Mouse (Mus musculus) intestine, embryonic 14.5 days (tissue): Measurements from ENCODE around the gene Kat6b. TPM values are rescaled to one million over a fixed set of nuclear protein-coding genes. Genes with fewer than 3 reads are reported as not detected.

Experiments used
- ATAC-seq: fragments of 200-750 bp; cut with Nextera tagmentation; replicated peaks from 2 replicates; pipeline ENCODE4 v1.8.0; 2017; ENCODE audit warnings: low read depth, moderate number of reproducible peaks, moderate TSS enrichment, moderate library complexity; ENCODE audit not compliant: low FRiP score, low TSS enrichment
- DNase-seq: peaks from one replicate; pipeline ENCODE4 v3.0.0-alpha.2; 2018; ENCODE audit warnings: low spot score
- H3K27ac ChIP-seq: fragments of 300-500 bp; sonication (generic); 2 replicates; pipeline ENCODE4 v1.5.1; 2014; ENCODE audit warnings: low read depth, mild to moderate bottlenecking, control low read depth
- H3K27me3 ChIP-seq: fragments of 300-500 bp; sonication (generic); replicated peaks from 2 replicates; pipeline ENCODE4 v1.6.1; 2014; ENCODE audit warnings: low read length, control low read depth; ENCODE audit not compliant: control insufficient read depth, insufficient read depth
- H3K36me3 ChIP-seq: fragments of 300-500 bp; sonication (generic); 2 replicates; pipeline ENCODE4 v1.6.1; 2014; ENCODE audit warnings: low read length, control low read depth; ENCODE audit not compliant: control insufficient read depth, insufficient read depth
- H3K4me1 ChIP-seq: fragments of 300-500 bp; sonication (generic); replicated peaks from 2 replicates; pipeline ENCODE4 v1.6.1; 2014; ENCODE audit warnings: low read length, control low read depth, mixed read lengths; ENCODE audit not compliant: control insufficient read depth, insufficient read depth
- H3K4me2 ChIP-seq: fragments of 300-500 bp; sonication (generic); 2 replicates; pipeline ENCODE4 v1.6.1; 2014; ENCODE audit warnings: low read length
- H3K4me3 ChIP-seq: fragments of 300-500 bp; sonication (generic); 2 replicates; pipeline ENCODE4 v1.5.1; 2014; ENCODE audit warnings: low read depth, low read length, control low read depth, mixed read lengths
- H3K9ac ChIP-seq: fragments of 300-500 bp; sonication (generic); 2 replicates; pipeline ENCODE4 v1.6.1; 2014; ENCODE audit warnings: mild to moderate bottlenecking, low read length
- H3K9me3 ChIP-seq: fragments of 300-500 bp; sonication (generic); 2 replicates; pipeline ENCODE4 v1.6.1; 2016; ENCODE audit warnings: low read length, control low read depth; ENCODE audit not compliant: control insufficient read depth
- WGBS: fragments of 180-500 bp; shearing (Covaris S2); extraction: QIAGEN DNeasy Blood & Tissue Kit; methylation state at CpG from one replicate; pipeline ENCODE4 v1.1.7; 2014; 5-methylcytosine and 5-hydroxymethylcytosine counted together
- polyA plus RNA-seq: library from polyadenylated mRNA; unstranded; fragments of >200 nt; fragmentation: Nextera tagmentation; extraction: Ambion mirVana; gene quantifications from 2 replicates; pipeline ENCODE4 v1.2.1, GENCODE M21; 2014

Kat6b gene
- polyA plus RNA-seq, 1 experiment from 2014 or later = 19.6 TPM

DNA sequence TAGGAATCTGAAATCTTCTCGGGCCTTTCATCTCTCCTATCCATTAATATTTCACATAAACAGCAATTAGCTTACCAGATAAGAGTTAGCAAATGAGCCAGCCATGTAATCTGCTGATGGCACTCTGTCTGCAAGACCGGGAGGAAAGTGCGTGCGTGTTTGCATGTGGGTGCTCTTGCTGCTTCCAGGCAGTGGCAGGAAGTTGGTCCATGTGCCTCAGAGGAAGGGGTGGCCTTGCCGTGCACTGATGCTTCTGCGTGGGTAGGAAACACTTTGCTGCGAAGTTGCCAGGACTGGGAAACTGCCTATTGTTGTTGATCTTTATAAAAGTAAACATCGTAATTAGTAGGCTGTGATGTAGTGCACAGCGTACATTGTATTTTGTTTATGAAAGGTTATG lies 42.0 kb downstream of the Kat6b start:
- H3K9ac ChIP-seq = no peak overlapping the region
- no peak for ATAC-seq
- peaks cover 6% of the 10 kb centered on the region; the same call in 1 of the 2 replicates for H3K36me3 ChIP-seq
- H3K4me2 ChIP-seq = no peak overlapping the region
- H3K4me1 ChIP-seq = peaks cover 22% of the 10 kb centered on the region
- H3K27me3 ChIP-seq = no peaks in the 10 kb centered on the region
- no peak for DNase-seq
- WGBS = 35% methylated on average over 9 of the region's 9 CpGs
- H3K4me3 ChIP-seq = no peak overlapping the region
- H3K9me3 ChIP-seq = no peaks in the 10 kb centered on the region
- H3K27ac ChIP-seq = peak overlapping the region; percentile 20; the same call in 1 of the 2 replicates

GRCm38 (mm10) chr14:21523851-21524441 lies 42.7 kb downstream of the Kat6b start:
- peaks cover 22% of the 10 kb centered on the region for H3K4me1 ChIP-seq
- H3K27me3 ChIP-seq = no peaks in the 10 kb centered on the region
- H3K27ac ChIP-seq = peak overlapping the region; percentile 12
- no peak overlapping the region for H3K4me3 ChIP-seq
- 20% methylated on average over 3 of the region's 3 CpGs for WGBS
- H3K4me2 ChIP-seq = no peak overlapping the region
- 0 out of 2 replicates have a peak, but pooled peaks cover 2% of the 10 kb centered on the region for H3K36me3 ChIP-seq
- no peaks in the 10 kb centered on the region for H3K9me3 ChIP-seq
- H3K9ac ChIP-seq = no peak overlapping the region
- DNase-seq (peak; percentile 59), ATAC-seq (0 out of 2 replicates have a peak, but pooled peaks have one; percentile 50)

GRCm38 (mm10) chr14:21525674-21526073 lies 44.4 kb downstream of the Kat6b start:
- DNase-seq (no peak), ATAC-seq (no peak)
- no peaks in the 10 kb centered on the region for H3K9me3 ChIP-seq
- H3K27ac ChIP-seq = no peak overlapping the region
- H3K27me3 ChIP-seq = no peaks in the 10 kb centered on the region
- peaks cover 22% of the 10 kb centered on the region for H3K4me1 ChIP-seq
- H3K4me2 ChIP-seq = no peak overlapping the region
- 75% methylated on average over 4 of the region's 4 CpGs for WGBS
- no peak overlapping the region for H3K9ac ChIP-seq
- H3K36me3 ChIP-seq = no peaks in the 10 kb centered on the region
- H3K4me3 ChIP-seq = no peak overlapping the region

DNA sequence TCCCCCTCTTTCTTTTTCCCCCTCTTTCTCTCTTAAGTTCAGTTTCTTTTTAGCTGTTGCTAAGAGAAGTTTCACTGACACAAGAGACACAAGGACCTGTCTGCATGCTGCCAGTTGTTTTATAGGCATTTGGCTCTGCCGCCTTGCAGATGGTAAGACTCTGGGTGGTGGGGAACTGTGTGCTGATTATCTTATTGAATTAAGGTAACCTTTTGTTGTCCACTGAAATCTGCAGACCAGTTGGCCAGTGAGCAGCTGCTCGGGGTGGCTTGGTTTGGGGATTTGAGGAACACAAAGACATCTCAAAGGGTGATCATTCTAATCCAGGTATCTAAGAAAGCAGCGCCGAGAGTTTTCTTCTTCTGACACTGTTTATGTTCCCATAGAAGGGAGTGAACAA lies 52.3 kb downstream of the Kat6b start:
- WGBS = 64% methylated on average over 4 of the region's 4 CpGs
- Histone ChIP-seq H3K4me2 (no peak overlapping the region), H3K36me3 (peaks cover 5% of the 10 kb centered on the region; the same call in 1 of the 2 replicates), H3K9ac (no peak overlapping the region), H3K27ac (no peak overlapping the region), H3K4me1 (no peaks in the 10 kb centered on the region; the same call in 1 of the 2 replicates), H3K27me3 (no peaks in the 10 kb centered on the region), H3K4me3 (no peak overlapping the region), H3K9me3 (no peaks in the 10 kb centered on the region)
- ATAC-seq (no peak), DNase-seq (no peak)

DNA sequence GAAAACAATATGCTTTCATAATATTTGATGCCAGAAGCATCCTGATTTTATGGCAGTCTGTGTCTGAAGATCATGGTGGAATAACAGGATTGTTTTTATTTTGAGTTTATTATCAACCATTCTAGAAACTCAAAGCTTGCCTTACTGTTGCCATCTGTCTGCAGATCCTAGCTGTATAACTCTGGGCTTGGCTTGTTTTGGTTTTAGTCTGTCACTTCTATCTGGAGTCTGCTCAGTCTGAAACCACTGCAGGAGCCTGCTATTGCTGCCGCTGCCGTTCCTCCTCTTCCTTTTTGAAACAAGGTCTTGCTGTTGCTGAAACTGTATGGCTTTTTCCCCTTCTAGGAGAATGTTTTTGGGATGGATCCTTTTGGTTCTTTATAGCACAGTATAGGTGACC lies 52.8 kb downstream of the Kat6b start:
- no peak overlapping the region for H3K4me2 ChIP-seq
- no peak overlapping the region for H3K27ac ChIP-seq
- WGBS = 60% methylated on average over 2 of the region's 2 CpGs
- no peak for ATAC-seq
- no peaks in the 10 kb centered on the region for H3K27me3 ChIP-seq
- H3K4me1 ChIP-seq = no peaks in the 10 kb centered on the region; the same call in 1 of the 2 replicates
- H3K9ac ChIP-seq = no peak overlapping the region
- DNase-seq = no peak
- no peak overlapping the region for H3K4me3 ChIP-seq
- peaks cover 5% of the 10 kb centered on the region; the same call in 1 of the 2 replicates for H3K36me3 ChIP-seq
- H3K9me3 ChIP-seq = no peaks in the 10 kb centered on the region

DNA sequence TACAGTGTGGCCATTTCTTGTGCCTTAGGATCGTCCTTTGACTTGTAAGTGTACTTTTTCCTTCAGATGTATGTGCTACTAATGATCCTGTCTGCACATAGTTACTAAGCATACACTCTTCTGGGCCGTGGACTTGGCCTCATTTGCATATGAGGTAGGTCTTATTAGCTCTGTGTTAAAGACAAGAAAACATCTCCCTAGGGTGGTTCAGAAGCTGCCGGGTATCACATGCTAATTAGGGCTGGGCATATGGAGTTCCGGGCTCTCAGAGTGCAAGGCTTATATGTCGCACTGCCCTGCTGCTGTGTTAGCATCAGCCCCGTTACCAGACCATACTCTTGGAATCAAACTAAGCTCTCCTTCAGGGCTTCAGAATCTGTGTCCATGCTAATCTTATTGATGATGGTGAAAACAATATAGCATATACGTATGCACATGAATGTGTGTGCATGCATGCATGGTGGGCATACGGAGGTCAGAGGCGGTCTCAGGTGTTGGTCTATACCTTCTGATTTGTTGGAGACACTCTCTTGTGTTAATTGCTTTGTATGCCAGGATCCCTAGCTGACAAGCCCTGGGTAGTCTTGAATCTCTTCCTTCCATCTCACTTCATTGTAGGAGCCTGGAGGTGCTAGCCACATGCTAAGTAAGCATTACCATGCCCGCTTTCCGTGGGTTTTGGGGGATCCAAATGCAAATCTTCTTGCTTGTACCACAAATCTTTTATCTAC lies 53.5 kb downstream of the Kat6b start:
- Histone ChIP-seq H3K9me3 (no peaks in the 10 kb centered on the region), H3K4me3 (no peak overlapping the region), H3K36me3 (peaks cover 5% of the 10 kb centered on the region; the same call in 1 of the 2 replicates), H3K4me2 (no peak overlapping the region), H3K27ac (no peak overlapping the region), H3K27me3 (no peaks in the 10 kb centered on the region), H3K4me1 (no peaks in the 10 kb centered on the region; the same call in 1 of the 2 replicates), H3K9ac (no peak overlapping the region)
- 89% methylated on average over 11 of the region's 11 CpGs for WGBS
- DNase-seq (no peak), ATAC-seq (no peak)

GRCm38 (mm10) chr14:21536485-21537181 lies 55.4 kb downstream of the Kat6b start:
- Histone ChIP-seq H3K27ac (no peak overlapping the region), H3K4me2 (no peak overlapping the region), H3K4me1 (no peaks in the 10 kb centered on the region; the same call in 1 of the 2 replicates), H3K4me3 (no peak overlapping the region), H3K9me3 (no peaks in the 10 kb centered on the region), H3K36me3 (peaks cover 9% of the 10 kb centered on the region; the same call in 1 of the 2 replicates), H3K9ac (no peak overlapping the region), H3K27me3 (no peaks in the 10 kb centered on the region)
- no peak for ATAC-seq
- WGBS = 86% methylated on average over 11 of the region's 11 CpGs
- DNase-seq = no peak

DNA sequence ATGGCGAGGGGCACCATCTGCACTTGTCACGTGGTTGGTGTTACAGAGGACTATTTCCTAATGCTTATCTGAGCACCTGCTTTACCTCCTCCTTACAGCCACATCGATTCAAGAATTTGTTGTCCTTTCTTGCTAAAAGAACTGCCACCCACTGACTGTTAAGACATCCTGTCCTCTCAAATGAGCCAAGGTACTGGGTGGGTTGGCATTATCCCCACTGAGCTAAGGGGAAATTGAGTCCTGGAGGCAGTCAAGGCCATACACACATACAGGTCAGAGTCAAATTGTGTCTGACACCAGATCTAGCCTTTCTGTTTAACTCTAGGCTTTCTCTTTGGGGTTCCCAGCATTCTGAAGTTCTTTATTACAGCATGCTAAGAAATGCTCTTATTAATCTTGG lies 56.6 kb downstream of the Kat6b start:
- H3K9ac ChIP-seq = no peak overlapping the region
- 0 out of 2 replicates have a peak, but pooled peaks cover 4% of the 10 kb centered on the region for H3K9me3 ChIP-seq
- H3K4me2 ChIP-seq = no peak overlapping the region
- peaks cover 9% of the 10 kb centered on the region; the same call in 1 of the 2 replicates for H3K36me3 ChIP-seq
- H3K27me3 ChIP-seq = no peaks in the 10 kb centered on the region
- H3K27ac ChIP-seq = no peak overlapping the region
- no peak for ATAC-seq
- DNase-seq = no peak
- 91% methylated on average over 3 of the region's 3 CpGs for WGBS
- no peaks in the 10 kb centered on the region; the same call in 1 of the 2 replicates for H3K4me1 ChIP-seq
- H3K4me3 ChIP-seq = no peak overlapping the region
